Comparison of ENCODE assay signal across 8 mouse cellular contexts in the genomic region with DNA sequence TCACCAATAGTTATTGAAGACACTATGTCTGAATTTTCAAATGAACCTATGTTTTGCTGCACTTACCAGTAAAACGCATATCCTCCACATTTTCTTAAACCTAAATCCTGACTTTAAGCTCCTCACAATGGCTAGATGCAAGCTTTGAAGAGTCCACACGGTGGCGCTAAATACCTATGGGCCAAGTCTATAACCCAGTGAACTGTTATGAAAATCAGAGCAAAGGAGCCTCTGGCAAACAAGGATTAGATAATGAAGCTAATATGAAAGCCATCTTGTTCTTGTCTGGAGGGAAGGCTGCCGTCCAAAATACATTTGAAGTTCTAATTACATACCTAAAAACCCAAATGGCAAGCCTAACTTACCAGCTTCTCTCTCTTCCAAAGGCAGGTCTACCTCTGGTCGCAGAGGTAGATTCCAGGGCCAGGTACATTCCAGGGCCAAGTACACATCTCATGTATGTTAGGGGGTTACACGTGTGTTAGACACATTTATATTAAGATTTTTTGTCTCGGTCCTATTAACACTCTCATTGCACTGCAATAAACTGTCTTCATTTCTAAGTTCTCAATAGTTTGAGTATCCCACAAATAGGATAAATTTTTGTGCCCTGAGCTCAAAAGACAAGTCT. TPM values are rescaled to one million over a fixed set of nuclear protein-coding genes. Genes with fewer than 3 reads are reported as not detected.
DNase-seq lines count a peak whose midpoint lies in the region; ATAC-seq lines count a peak whose summit lies in the region.

No protein-coding gene starts in this region.

- no peaks in the 10 kb centered on the region for H3K36me3 ChIP-seq in forebrain, embryonic 16.5 days (ENCODE audit: control insufficient read depth, insufficient read depth)
- no peaks in the 10 kb centered on the region for H3K36me3 ChIP-seq in hindbrain, embryonic 12.5 days

- no peak overlapping the region for H3K4me2 ChIP-seq in forebrain, embryonic 16.5 days (ENCODE audit: low read length)
- H3K4me2 ChIP-seq in hindbrain, embryonic 12.5 days (replicated peaks), result no peak overlapping the region

- WGBS in forebrain, embryonic 16.5 days, result 36% methylated on average over 7 of the region's 7 CpGs
- 35% methylated on average over 7 of the region's 7 CpGs for WGBS in hindbrain, embryonic 12.5 days

- peak; percentile 56 for DNase-seq in MEL-GATA-1-ER (ENCODE audit: extremely low read depth, low read depth)
- DNase-seq in layer of hippocampus, postnatal 10 days (ENCODE audit: low spot score in 2 of 2), result peak; percentile 80 to 83
- DNase-seq in lung, postnatal 25 days (ENCODE audit: low spot score), result peak; percentile 75
- peak; percentile 90 for DNase-seq in retina, postnatal 1 day
- DNase-seq in urinary bladder, postnatal 14 days (ENCODE audit: low spot score), result peak; percentile 77

- H3K4me1 ChIP-seq in forebrain, embryonic 16.5 days (replicated peaks; ENCODE audit: control insufficient read depth, insufficient read depth, low read length), result no peaks in the 10 kb centered on the region
- no peaks in the 10 kb centered on the region for H3K4me1 ChIP-seq in hindbrain, embryonic 12.5 days

- no peak overlapping the region for H3K4me3 ChIP-seq in forebrain, embryonic 16.5 days (replicated peaks; ENCODE audit: low read length)
- no peak overlapping the region for H3K4me3 ChIP-seq in hindbrain, embryonic 12.5 days

- H3K9ac ChIP-seq in forebrain, embryonic 16.5 days (replicated peaks; ENCODE audit: low read depth, low read length), result no peak overlapping the region
- no peak overlapping the region for H3K9ac ChIP-seq in hindbrain, embryonic 12.5 days

- H3K27me3 ChIP-seq in forebrain, embryonic 16.5 days (replicated peaks; ENCODE audit: control insufficient read depth, insufficient read depth, low read length), result no peaks in the 10 kb centered on the region
- no peaks in the 10 kb centered on the region for H3K27me3 ChIP-seq in hindbrain, embryonic 12.5 days

- no peak overlapping the region for H3K27ac ChIP-seq in forebrain, embryonic 16.5 days (ENCODE audit: low read length)
- no peak overlapping the region for H3K27ac ChIP-seq in hindbrain, embryonic 12.5 days

- no peaks in the 10 kb centered on the region for H3K9me3 ChIP-seq in forebrain, embryonic 16.5 days (ENCODE audit: control insufficient read depth, low read length)
- H3K9me3 ChIP-seq in hindbrain, embryonic 12.5 days (replicated peaks), result no peaks in the 10 kb centered on the region

- ATAC-seq in cerebellum, adult (ENCODE audit: insufficient number of reproducible peaks, low FRiP score, low TSS enrichment), result peak; percentile 78
- ATAC-seq in forebrain, embryonic 16.5 days, result peak; percentile 88
- ATAC-seq in hindbrain, embryonic 12.5 days (ENCODE audit: low FRiP score), result peak; percentile 77

RNA-seq across cellular contexts. Expression of a gene that starts 32.2 kb away (rescaled TPM):
- polyA plus RNA-seq in forebrain, embryonic 16.5 days (2015; fragmentation: Nextera tagmentation; extraction: Ambion mirVana), result 5.3 and 6.7 TPM in 2 replicates
- 9.4 and 10.1 TPM in 2 replicates for polyA plus RNA-seq in hindbrain, embryonic 12.5 days (2016; fragmentation: Nextera tagmentation; extraction: Ambion mirVana)
- 10 to 100 TPM; 64.5 to 66.5 TPM for total RNA-seq in layer of hippocampus, postnatal 10 days (2021)
